23 mouse cellular contexts compared by ENCODE assay signal in the genomic region with DNA sequence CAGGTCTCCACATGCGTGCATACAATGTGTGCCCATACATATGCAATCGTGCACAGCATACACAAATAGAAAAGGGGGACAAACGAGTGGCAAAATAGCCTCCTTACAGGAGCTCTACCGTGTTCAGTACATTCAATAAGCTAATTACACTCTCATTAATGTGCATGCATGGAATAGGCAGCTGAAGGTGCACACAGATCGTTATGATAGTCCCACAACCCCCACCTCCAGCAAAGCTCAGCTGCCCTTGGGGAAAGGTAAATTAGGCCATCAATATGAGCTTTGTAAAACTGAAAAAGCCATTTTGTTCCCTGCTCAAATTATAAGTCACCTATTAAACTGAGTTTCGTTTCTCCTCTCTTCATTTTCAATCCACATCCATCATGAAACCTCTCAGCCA.
DNase-seq lines count a peak whose midpoint lies in the region; ATAC-seq and TF ChIP-seq lines count a peak whose summit lies in the region.
"Had no signal": no experiment of that assay in that cellular context is flagged by ENCODE, and none has a peak within 500 bp of the region (broad histone marks: within the 10 kb centered on the region; RNA-seq: fewer than 3 reads in every experiment).

No protein-coding gene starts in this region.

- WGBS in hindbrain, embryonic 14.5 days: 62% methylated on average over 6 of the region's 6 CpGs
- WGBS in hindbrain, embryonic 11.5 days: 77% methylated on average over 6 of the region's 6 CpGs
- 39% methylated on average over 6 of the region's 6 CpGs for WGBS in neural tube, embryonic 13.5 days
- WGBS in neural tube, embryonic 15.5 days: 40% methylated on average over 6 of the region's 6 CpGs
- 64% methylated on average over 6 of the region's 6 CpGs for WGBS in kidney, embryonic 15.5 days
- 74% methylated on average over 6 of the region's 6 CpGs for WGBS in lung, postnatal 0 days

- H3K9me3 ChIP-seq in hindbrain, embryonic 14.5 days (ENCODE audit: control insufficient read depth, low read length): no peaks in the 10 kb centered on the region
- H3K9me3 ChIP-seq in hindbrain, embryonic 11.5 days (ENCODE audit: control insufficient read depth, low read length): no peaks in the 10 kb centered on the region
- no peaks in the 10 kb centered on the region for H3K9me3 ChIP-seq in neural tube, embryonic 13.5 days
- H3K9me3 ChIP-seq in neural tube, embryonic 15.5 days (replicated peaks): no peaks in the 10 kb centered on the region
- no peaks in the 10 kb centered on the region for H3K9me3 ChIP-seq in kidney, embryonic 15.5 days (replicated peaks)
- H3K9me3 ChIP-seq in lung, postnatal 0 days (ENCODE audit: low read length): no peaks in the 10 kb centered on the region
- H3K9me3 ChIP-seq: heart, embryonic 13.5 days; intestine, embryonic 15.5 days had no signal

- H3K4me1 ChIP-seq in hindbrain, embryonic 14.5 days (replicated peaks; ENCODE audit: control insufficient read depth, insufficient read depth, low read length): peaks cover 17% of the 10 kb centered on the region
- H3K4me1 ChIP-seq in hindbrain, embryonic 11.5 days (replicated peaks; ENCODE audit: control insufficient read depth, insufficient read depth, low read length): no peaks in the 10 kb centered on the region
- H3K4me1 ChIP-seq in neural tube, embryonic 13.5 days (replicated peaks): peaks cover 36% of the 10 kb centered on the region
- H3K4me1 ChIP-seq in neural tube, embryonic 15.5 days: peaks cover 22% of the 10 kb centered on the region
- 0 out of 2 replicates have a peak, but pooled peaks cover 3% of the 10 kb centered on the region for H3K4me1 ChIP-seq in kidney, embryonic 15.5 days
- no peaks in the 10 kb centered on the region for H3K4me1 ChIP-seq in lung, postnatal 0 days (ENCODE audit: insufficient read depth, low read depth, low read length)
- H3K4me1 ChIP-seq: heart, embryonic 13.5 days; intestine, embryonic 15.5 days had no signal

- no peaks in the 10 kb centered on the region for H3K36me3 ChIP-seq in hindbrain, embryonic 14.5 days (replicated peaks; ENCODE audit: control insufficient read depth, insufficient read depth)
- no peaks in the 10 kb centered on the region for H3K36me3 ChIP-seq in hindbrain, embryonic 11.5 days (ENCODE audit: control insufficient read depth, insufficient read depth, low read length)
- H3K36me3 ChIP-seq in neural tube, embryonic 13.5 days: no peaks in the 10 kb centered on the region
- H3K36me3 ChIP-seq in neural tube, embryonic 15.5 days: no peaks in the 10 kb centered on the region
- no peaks in the 10 kb centered on the region for H3K36me3 ChIP-seq in kidney, embryonic 15.5 days
- H3K36me3 ChIP-seq in lung, postnatal 0 days (ENCODE audit: insufficient read depth, low read length): no peaks in the 10 kb centered on the region
- H3K36me3 ChIP-seq: heart, embryonic 13.5 days; intestine, embryonic 15.5 days had no signal

- TF ChIP-seq CTCF in lung, postnatal 0 days (IDR thresholded peaks at IDR 0.05): no peak

- H3K9ac ChIP-seq in hindbrain, embryonic 14.5 days: no peak overlapping the region
- H3K9ac ChIP-seq in hindbrain, embryonic 11.5 days (ENCODE audit: low read depth, low read length): no peak overlapping the region
- no peak overlapping the region for H3K9ac ChIP-seq in neural tube, embryonic 13.5 days
- H3K9ac ChIP-seq in neural tube, embryonic 15.5 days (replicated peaks): no peak overlapping the region
- H3K9ac ChIP-seq in kidney, embryonic 15.5 days: no peak overlapping the region
- H3K9ac ChIP-seq in lung, postnatal 0 days (replicated peaks; ENCODE audit: low read depth): no peak overlapping the region
- H3K9ac ChIP-seq: heart, embryonic 13.5 days; intestine, embryonic 15.5 days had no signal

- no peak for TF ChIP-seq EP300 in lung, postnatal 0 days (IDR thresholded peaks at IDR 0.05)

- H3K27ac ChIP-seq in hindbrain, embryonic 14.5 days: 0 out of 2 replicates have a peak overlapping the region, but pooled peaks have one; percentile 54
- H3K27ac ChIP-seq in hindbrain, embryonic 11.5 days (ENCODE audit: low read depth, low read length): no peak overlapping the region; the same call in 1 of the 2 replicates
- peak overlapping the region; percentile 75 for H3K27ac ChIP-seq in neural tube, embryonic 13.5 days (replicated peaks)
- H3K27ac ChIP-seq in neural tube, embryonic 15.5 days (replicated peaks): no peak overlapping the region; the same call in 1 of the 2 replicates
- H3K27ac ChIP-seq in kidney, embryonic 15.5 days: peak overlapping the region; percentile 60; the same call in 1 of the 2 replicates
- no peak overlapping the region for H3K27ac ChIP-seq in lung, postnatal 0 days (ENCODE audit: low read length)
- H3K27ac ChIP-seq: heart, embryonic 13.5 days; intestine, embryonic 15.5 days; layer of hippocampus, adult 2 months; stomach, postnatal 0 days had no signal

- no peak overlapping the region for H3K4me2 ChIP-seq in hindbrain, embryonic 14.5 days (replicated peaks)
- no peak overlapping the region for H3K4me2 ChIP-seq in hindbrain, embryonic 11.5 days (replicated peaks; ENCODE audit: low read depth, low read length)
- no peak overlapping the region for H3K4me2 ChIP-seq in neural tube, embryonic 13.5 days
- H3K4me2 ChIP-seq in neural tube, embryonic 15.5 days: no peak overlapping the region
- H3K4me2 ChIP-seq in kidney, embryonic 15.5 days: no peak overlapping the region
- H3K4me2 ChIP-seq in lung, postnatal 0 days (replicated peaks; ENCODE audit: low read depth, low read length): no peak overlapping the region
- H3K4me2 ChIP-seq: heart, embryonic 13.5 days; intestine, embryonic 15.5 days; liver, embryonic 11.5 days had no signal

- no peak overlapping the region for H3K4me3 ChIP-seq in hindbrain, embryonic 14.5 days (replicated peaks; ENCODE audit: low read length)
- H3K4me3 ChIP-seq in hindbrain, embryonic 11.5 days (ENCODE audit: low read depth, low read length): no peak overlapping the region
- H3K4me3 ChIP-seq in neural tube, embryonic 13.5 days: no peak overlapping the region
- no peak overlapping the region for H3K4me3 ChIP-seq in neural tube, embryonic 15.5 days (replicated peaks)
- H3K4me3 ChIP-seq in kidney, embryonic 15.5 days (replicated peaks): no peak overlapping the region
- no peak overlapping the region for H3K4me3 ChIP-seq in lung, postnatal 0 days (ENCODE audit: low read depth, low read length)
- H3K4me3 ChIP-seq: heart, embryonic 13.5 days; intestine, embryonic 15.5 days; layer of hippocampus, adult 2 months; myocyte had no signal

- peak; percentile 31; the same call in 1 of the 2 replicates for ATAC-seq in hindbrain, embryonic 14.5 days (ENCODE audit: low FRiP score)
- no peak for ATAC-seq in hindbrain, embryonic 11.5 days (ENCODE audit: low FRiP score)
- ATAC-seq in neural tube, embryonic 13.5 days (ENCODE audit: low read depth): peak; percentile 55; the same call in 1 of the 2 replicates
- ATAC-seq in neural tube, embryonic 15.5 days (ENCODE audit: low FRiP score): no peak
- ATAC-seq in kidney, embryonic 15.5 days (replicated peaks; ENCODE audit: low FRiP score): peak; percentile 33; the same call in 1 of the 2 replicates
- no peak for ATAC-seq in lung, postnatal 0 days
- ATAC-seq: intestine, embryonic 15.5 days had no signal

- no peak for DNase-seq in hindbrain, embryonic 14.5 days (ENCODE audit: low spot score)
- no peak for DNase-seq in hindbrain, embryonic 11.5 days (ENCODE audit: low spot score)
- no peak for DNase-seq in lung, postnatal 0 days (ENCODE audit: low spot score)
- no peak for DNase-seq in frontal cortex, adult 2 months (ENCODE audit: extremely low spot score in 1 of 2, low spot score in 1 of 2)
- DNase-seq: adrenal gland, postnatal 25 days; cerebellum, adult 11-12 months; cerebellum, postnatal 25 days; embryo, embryonic 11 days; gastrocnemius, postnatal 10 days; heart, adult 18-20 months; heart, postnatal 36 days; lung, adult 18-20 months; lung, postnatal 36 days had no signal

- no peaks in the 10 kb centered on the region for H3K27me3 ChIP-seq in hindbrain, embryonic 14.5 days (ENCODE audit: control insufficient read depth, insufficient read depth, low read length)
- no peaks in the 10 kb centered on the region for H3K27me3 ChIP-seq in hindbrain, embryonic 11.5 days (ENCODE audit: control insufficient read depth, insufficient read depth, low read length)
- H3K27me3 ChIP-seq in neural tube, embryonic 13.5 days: no peaks in the 10 kb centered on the region
- H3K27me3 ChIP-seq in neural tube, embryonic 15.5 days (replicated peaks): no peaks in the 10 kb centered on the region
- no peaks in the 10 kb centered on the region for H3K27me3 ChIP-seq in kidney, embryonic 15.5 days
- H3K27me3 ChIP-seq in lung, postnatal 0 days (replicated peaks; ENCODE audit: insufficient read depth, low read length): no peaks in the 10 kb centered on the region
- H3K27me3 ChIP-seq: CH12.LX; heart, embryonic 13.5 days; intestine, embryonic 15.5 days had no signal

Comparison
In these comparisons a context has a peak if more than half of its experiments do, and no peak if none do; other contexts are left out.
1. ATAC-seq: peak in hindbrain, embryonic 14.5 days (single experiment), neural tube, embryonic 13.5 days (single experiment) and kidney, embryonic 15.5 days (single experiment); none in hindbrain, embryonic 11.5 days (single experiment), neural tube, embryonic 15.5 days (single experiment) and lung, postnatal 0 days (single experiment).
2. H3K27ac ChIP-seq: peak in hindbrain, embryonic 14.5 days (single experiment), neural tube, embryonic 13.5 days (single experiment) and kidney, embryonic 15.5 days (single experiment); none in hindbrain, embryonic 11.5 days (single experiment), neural tube, embryonic 15.5 days (single experiment) and lung, postnatal 0 days (single experiment).